Mouse (Mus musculus): ENCODE measurements around the gene Marc1. TPM values are rescaled to one million over a fixed set of nuclear protein-coding genes. Genes with fewer than 3 reads are reported as not detected.

Gene Marc1
- polyA plus RNA-seq, 1 experiment from 2014 or later = 0.28 TPM

DNA sequence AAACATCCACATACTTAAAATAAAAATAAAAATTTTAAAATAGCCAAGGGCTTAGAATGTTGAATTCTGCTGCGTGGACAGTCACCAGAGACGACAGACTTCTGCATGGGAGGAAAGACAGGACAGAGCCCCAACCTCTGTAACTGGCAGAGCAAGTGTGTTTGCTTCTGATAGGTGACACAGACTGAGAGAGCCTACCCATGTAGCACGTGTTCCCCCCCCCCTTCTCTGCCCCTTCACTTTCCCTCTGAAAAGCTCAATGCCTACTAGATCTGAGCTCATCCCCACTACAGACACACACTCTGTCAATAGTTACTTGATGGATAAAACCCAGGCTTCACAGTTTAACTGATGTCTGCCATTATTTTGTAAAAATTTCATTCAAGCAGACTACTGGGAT, 35.9 kb upstream of the Marc1 start:
- Histone ChIP-seq H3K27me3 (ENCODE audit: control insufficient read depth, insufficient read depth, low read length) (peaks cover 3% of the 10 kb centered on the region; the same call in 1 of the 2 replicates), H3K9ac (ENCODE audit: low read depth, low read length) (no peak overlapping the region), H3K4me3 (ENCODE audit: low read length) (no peak overlapping the region), H3K4me2 (replicated peaks; ENCODE audit: low read depth, low read length) (peak overlapping the region; percentile 93; the same call in 1 of the 2 replicates), H3K9me3 (ENCODE audit: control insufficient read depth, low read length) (no peaks in the 10 kb centered on the region), H3K36me3 (ENCODE audit: control insufficient read depth, insufficient read depth, low read length) (no peaks in the 10 kb centered on the region), H3K4me1 (ENCODE audit: control insufficient read depth, insufficient read depth, low read length) (peaks cover 21% of the 10 kb centered on the region), H3K27ac (ENCODE audit: low read depth, low read length) (no peak overlapping the region)
- 55% methylated on average over 3 of the region's 3 CpGs for WGBS
- ATAC-seq (ENCODE audit: low FRiP score, low TSS enrichment) = no peak

DNA sequence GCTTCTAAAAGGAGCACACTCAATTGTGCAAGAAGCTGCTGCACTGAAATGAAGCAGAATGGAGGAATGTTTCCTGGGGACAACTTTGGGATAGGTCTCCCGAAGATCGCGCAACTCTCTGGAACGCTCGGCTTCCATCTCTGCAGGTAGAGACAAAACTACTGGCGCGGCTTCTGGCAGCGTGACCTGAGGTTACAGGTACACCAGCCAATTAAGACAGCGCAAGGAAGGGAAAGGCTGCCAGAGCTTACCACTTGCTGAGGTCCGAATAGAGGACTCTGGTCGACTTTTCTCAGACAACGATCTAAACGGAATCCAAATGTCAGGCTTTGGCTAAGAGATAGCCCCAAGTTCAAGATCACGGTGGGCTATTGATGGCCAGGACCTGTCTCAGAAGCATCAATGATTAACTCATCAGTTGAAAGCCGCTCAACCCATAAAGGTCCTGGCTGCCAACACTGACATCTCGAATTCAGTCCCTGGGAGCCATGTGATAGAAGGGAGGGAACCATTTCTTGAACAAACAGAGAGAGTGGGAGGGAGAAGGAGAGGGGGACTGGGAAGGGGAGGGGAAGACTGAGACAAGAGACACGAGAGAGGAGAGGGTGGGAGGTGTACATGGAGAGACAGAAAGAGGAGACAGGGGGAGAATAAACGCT, 35.1 kb upstream of the Marc1 start, which contains the start of gene Marc2:
TSS of gene Marc2 (minus strand) at position 360 of the 659 bp plus-strand sequence.
- ATAC-seq (ENCODE audit: low FRiP score, low TSS enrichment) = peak; percentile 28
- WGBS = 3% methylated on average over 18 of the region's 18 CpGs

DNA sequence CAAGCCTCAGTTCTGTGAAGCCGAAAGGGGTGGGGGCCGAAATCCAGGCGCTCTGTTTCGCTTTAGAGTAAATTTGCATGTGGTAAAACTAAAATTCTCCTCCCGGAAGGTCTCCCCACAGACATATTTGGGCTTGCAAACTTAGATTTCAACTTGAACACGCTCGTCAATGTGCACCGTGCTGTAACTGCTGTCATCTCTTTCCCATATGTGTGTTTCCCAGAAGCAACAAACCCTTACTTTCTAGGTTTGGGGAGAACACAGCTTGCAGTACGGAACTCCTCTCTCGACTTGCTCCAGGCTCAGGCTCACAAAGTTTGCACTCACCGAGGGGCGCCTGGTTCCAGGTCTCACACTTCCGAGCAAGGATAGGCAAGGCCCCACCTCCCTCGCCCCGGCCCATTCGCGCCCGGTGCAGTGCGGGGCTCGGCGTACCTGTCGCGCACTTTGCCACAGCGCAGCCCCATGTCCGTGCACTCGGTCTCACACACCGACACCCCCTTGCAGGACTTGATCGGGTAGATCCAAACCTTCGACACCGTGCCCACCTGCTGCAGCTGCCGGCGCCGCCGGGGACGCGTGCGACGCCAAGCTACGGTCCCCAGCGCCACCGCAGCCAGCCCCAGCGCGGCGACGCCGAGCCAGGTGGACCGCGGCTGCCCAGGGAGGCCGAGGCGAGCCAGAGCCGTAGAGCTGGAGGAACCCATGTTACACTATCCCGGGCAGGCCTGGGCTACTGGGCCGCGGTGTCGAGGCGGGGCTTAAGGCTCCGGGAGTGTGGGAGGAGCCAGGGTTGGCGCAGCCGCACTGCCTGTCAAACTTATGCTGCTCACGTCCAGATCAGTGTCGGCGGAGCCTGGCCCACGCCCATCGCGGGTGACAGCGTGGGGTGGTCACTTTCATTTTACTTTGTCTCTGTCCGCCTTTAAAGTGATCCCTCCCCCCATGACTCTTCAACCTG, 34.3 kb upstream of the Marc1 start:
- H3K9me3 ChIP-seq (ENCODE audit: control insufficient read depth, low read length) = no peaks in the 10 kb centered on the region
- peaks cover 3% of the 10 kb centered on the region; the same call in 1 of the 2 replicates for H3K27me3 ChIP-seq (ENCODE audit: control insufficient read depth, insufficient read depth, low read length)
- peak overlapping the region; percentile 85 for H3K9ac ChIP-seq (ENCODE audit: low read depth, low read length)
- peak overlapping the region; percentile 93 for H3K4me2 ChIP-seq (replicated peaks; ENCODE audit: low read depth, low read length)
- peak overlapping the region; percentile 85 for H3K4me3 ChIP-seq (ENCODE audit: low read length)
- peak; percentile 97 for ATAC-seq (ENCODE audit: low FRiP score, low TSS enrichment)
- H3K27ac ChIP-seq (ENCODE audit: low read depth, low read length) = peak overlapping the region; percentile 77
- peaks cover 13% of the 10 kb centered on the region for H3K4me1 ChIP-seq (ENCODE audit: control insufficient read depth, insufficient read depth, low read length)
- H3K36me3 ChIP-seq (ENCODE audit: control insufficient read depth, insufficient read depth, low read length) = 0 out of 2 replicates have a peak, but pooled peaks cover 1% of the 10 kb centered on the region
- WGBS = under 1% methylated on average over 67 of the region's 67 CpGs

More for the DNA sequence above, 35.1 kb upstream of the Marc1 start, which contains the start of gene Marc2:
- Histone ChIP-seq H3K27me3 (ENCODE audit: control insufficient read depth, insufficient read depth, low read length) (peaks cover 3% of the 10 kb centered on the region; the same call in 1 of the 2 replicates), H3K4me1 (ENCODE audit: control insufficient read depth, insufficient read depth, low read length) (peaks cover 16% of the 10 kb centered on the region), H3K9ac (ENCODE audit: low read depth, low read length) (peak within 1 kb of the TSS; percentile 85), H3K4me3 (ENCODE audit: low read length) (peak within 1 kb of the TSS; percentile 85), H3K27ac (ENCODE audit: low read depth, low read length) (peak within 1 kb of the TSS; percentile 77), H3K4me2 (replicated peaks; ENCODE audit: low read depth, low read length) (peak within 1 kb of the TSS; percentile 93), H3K9me3 (ENCODE audit: control insufficient read depth, low read length) (no peaks in the 10 kb centered on the region), H3K36me3 (ENCODE audit: control insufficient read depth, insufficient read depth, low read length) (no peaks in the 10 kb centered on the region)

DNA sequence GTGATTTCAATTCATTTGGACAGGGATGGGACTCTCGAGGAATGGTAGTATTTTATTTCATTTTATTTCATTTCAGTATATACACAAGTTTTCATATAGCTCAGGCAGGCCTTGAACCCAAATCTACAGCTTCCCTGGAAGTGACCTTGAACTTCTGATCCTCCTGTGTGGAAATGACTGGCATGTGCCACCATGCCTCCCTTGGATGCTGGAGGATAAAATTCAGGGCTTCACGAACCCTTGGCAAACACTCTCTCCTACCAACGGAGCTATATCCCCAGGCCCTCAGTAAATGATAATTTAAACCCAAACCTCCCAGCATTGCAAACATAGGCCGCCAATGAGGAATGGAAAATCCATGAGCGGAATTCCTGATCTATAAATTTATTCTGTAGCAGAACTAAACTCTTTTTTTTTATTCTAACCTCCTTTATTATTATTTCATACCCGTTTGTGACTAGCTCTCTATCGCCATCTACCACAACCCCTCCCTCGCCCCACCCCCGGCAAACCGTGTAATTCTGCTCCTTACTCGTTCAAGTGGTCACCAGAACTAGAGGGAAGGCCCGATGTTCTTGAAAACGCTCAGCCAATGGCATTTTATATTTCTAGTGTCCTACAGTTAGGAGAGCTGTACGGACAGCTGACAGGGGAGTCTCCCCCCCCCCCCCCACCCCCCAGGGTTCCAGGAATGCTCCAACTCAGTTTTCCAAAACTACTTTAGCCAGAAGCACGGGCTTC, 33.4 kb upstream of the Marc1 start:
- H3K27ac ChIP-seq (ENCODE audit: low read depth, low read length) = peak overlapping the region; percentile 77; the same call in 1 of the 2 replicates
- peak overlapping the region; percentile 85 for H3K9ac ChIP-seq (ENCODE audit: low read depth, low read length)
- WGBS = 21% methylated on average over 15 of the region's 15 CpGs
- H3K4me3 ChIP-seq (ENCODE audit: low read length) = peak overlapping the region; percentile 85
- H3K9me3 ChIP-seq (ENCODE audit: control insufficient read depth, low read length) = no peaks in the 10 kb centered on the region
- 0 out of 2 replicates have a peak, but pooled peaks cover 5% of the 10 kb centered on the region for H3K36me3 ChIP-seq (ENCODE audit: control insufficient read depth, insufficient read depth, low read length)
- peaks cover 3% of the 10 kb centered on the region; the same call in 1 of the 2 replicates for H3K27me3 ChIP-seq (ENCODE audit: control insufficient read depth, insufficient read depth, low read length)
- H3K4me1 ChIP-seq (ENCODE audit: control insufficient read depth, insufficient read depth, low read length) = peaks cover 13% of the 10 kb centered on the region
- H3K4me2 ChIP-seq (replicated peaks; ENCODE audit: low read depth, low read length) = peak overlapping the region; percentile 93
- ATAC-seq (ENCODE audit: low FRiP score, low TSS enrichment) = no peak

DNA sequence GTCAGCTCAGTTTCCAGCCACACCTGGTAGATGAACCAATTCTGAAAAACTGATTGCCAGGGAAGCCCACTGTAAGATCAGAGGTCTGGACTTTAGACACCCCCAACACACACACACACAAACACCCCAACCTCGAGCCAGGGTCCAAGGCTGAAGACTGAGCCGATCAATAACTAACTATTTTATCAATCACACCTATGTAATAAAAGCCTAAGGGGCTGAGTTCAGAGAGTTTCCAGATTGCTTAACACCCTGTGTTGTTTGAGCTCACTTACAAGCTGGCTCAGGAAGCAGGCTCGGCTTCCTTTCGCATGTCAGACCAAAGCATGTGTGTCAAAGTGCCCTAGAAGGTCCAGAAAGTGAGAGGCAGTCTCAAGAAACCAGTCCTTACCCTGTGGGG, 26.5 kb upstream of the Marc1 start:
- 55% methylated on average over 4 of the region's 4 CpGs for WGBS
- Histone ChIP-seq H3K4me1 (ENCODE audit: control insufficient read depth, insufficient read depth, low read length) (no peaks in the 10 kb centered on the region), H3K4me3 (ENCODE audit: low read length) (no peak overlapping the region), H3K4me2 (replicated peaks; ENCODE audit: low read depth, low read length) (no peak overlapping the region), H3K27me3 (ENCODE audit: control insufficient read depth, insufficient read depth, low read length) (no peaks in the 10 kb centered on the region), H3K9ac (ENCODE audit: low read depth, low read length) (no peak overlapping the region), H3K36me3 (ENCODE audit: control insufficient read depth, insufficient read depth, low read length) (peaks cover 11% of the 10 kb centered on the region; the same call in 1 of the 2 replicates), H3K9me3 (ENCODE audit: control insufficient read depth, low read length) (no peaks in the 10 kb centered on the region), H3K27ac (ENCODE audit: low read depth, low read length) (no peak overlapping the region)
- ATAC-seq (ENCODE audit: low FRiP score, low TSS enrichment) = no peak

DNA sequence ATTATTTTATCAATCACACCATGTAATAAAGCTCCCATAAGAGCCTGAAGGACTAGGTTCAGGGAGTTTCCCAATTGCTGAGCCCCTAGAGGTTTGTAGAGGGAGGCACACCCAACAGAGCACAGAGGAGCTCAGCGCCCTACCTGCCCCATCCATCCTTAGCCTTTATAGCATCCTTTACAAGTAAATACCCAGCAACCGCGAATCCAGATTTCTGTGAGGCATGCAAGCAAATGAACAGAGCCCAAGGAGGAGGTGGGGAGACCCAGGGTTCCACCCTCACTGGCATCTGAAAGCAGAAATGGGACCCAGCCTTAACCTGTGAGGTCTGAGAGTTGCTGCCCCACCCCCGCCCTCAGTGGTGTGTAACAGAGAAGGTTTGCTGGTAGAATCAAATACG, 25.2 kb upstream of the Marc1 start:
- peaks cover 23% of the 10 kb centered on the region; the same call in 1 of the 2 replicates for H3K36me3 ChIP-seq (ENCODE audit: control insufficient read depth, insufficient read depth, low read length)
- no peaks in the 10 kb centered on the region for H3K4me1 ChIP-seq (ENCODE audit: control insufficient read depth, insufficient read depth, low read length)
- no peak overlapping the region for H3K27ac ChIP-seq (ENCODE audit: low read depth, low read length)
- WGBS = 82% methylated on average over 5 of the region's 5 CpGs
- H3K27me3 ChIP-seq (ENCODE audit: control insufficient read depth, insufficient read depth, low read length) = no peaks in the 10 kb centered on the region
- H3K4me2 ChIP-seq (replicated peaks; ENCODE audit: low read depth, low read length) = no peak overlapping the region
- H3K4me3 ChIP-seq (ENCODE audit: low read length) = no peak overlapping the region
- no peak overlapping the region for H3K9ac ChIP-seq (ENCODE audit: low read depth, low read length)
- H3K9me3 ChIP-seq (ENCODE audit: control insufficient read depth, low read length) = no peaks in the 10 kb centered on the region
- no peak for ATAC-seq (ENCODE audit: low FRiP score, low TSS enrichment)

DNA sequence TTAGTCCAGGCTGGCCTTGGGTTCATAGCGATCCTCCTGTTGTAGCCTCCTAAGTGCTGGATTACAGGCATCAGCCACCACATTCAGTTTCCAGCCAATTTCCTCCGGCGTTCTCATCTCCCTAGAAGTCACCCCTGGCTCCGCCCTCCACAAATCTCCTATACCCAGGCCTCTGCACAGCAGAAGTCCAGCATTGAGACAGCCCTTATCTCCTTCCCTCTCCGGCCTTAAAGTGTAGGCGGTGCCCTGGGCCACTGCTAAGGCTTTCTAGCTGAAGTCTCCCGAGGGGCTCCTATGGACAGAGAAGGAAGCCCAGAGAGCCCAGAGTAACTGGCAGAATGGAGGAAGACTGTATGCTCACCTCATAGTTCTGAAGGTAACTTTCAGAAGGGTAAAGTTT, 22.4 kb upstream of the Marc1 start:
- 88% methylated on average over 7 of the region's 7 CpGs for WGBS
- no peak overlapping the region for H3K27ac ChIP-seq (ENCODE audit: low read depth, low read length)
- peaks cover 24% of the 10 kb centered on the region; the same call in 1 of the 2 replicates for H3K36me3 ChIP-seq (ENCODE audit: control insufficient read depth, insufficient read depth, low read length)
- no peaks in the 10 kb centered on the region for H3K27me3 ChIP-seq (ENCODE audit: control insufficient read depth, insufficient read depth, low read length)
- H3K9me3 ChIP-seq (ENCODE audit: control insufficient read depth, low read length) = no peaks in the 10 kb centered on the region
- no peak overlapping the region for H3K9ac ChIP-seq (ENCODE audit: low read depth, low read length)
- H3K4me1 ChIP-seq (ENCODE audit: control insufficient read depth, insufficient read depth, low read length) = no peaks in the 10 kb centered on the region
- H3K4me3 ChIP-seq (ENCODE audit: low read length) = no peak overlapping the region
- no peak overlapping the region for H3K4me2 ChIP-seq (replicated peaks; ENCODE audit: low read depth, low read length)
- no peak for ATAC-seq (ENCODE audit: low FRiP score, low TSS enrichment)

DNA sequence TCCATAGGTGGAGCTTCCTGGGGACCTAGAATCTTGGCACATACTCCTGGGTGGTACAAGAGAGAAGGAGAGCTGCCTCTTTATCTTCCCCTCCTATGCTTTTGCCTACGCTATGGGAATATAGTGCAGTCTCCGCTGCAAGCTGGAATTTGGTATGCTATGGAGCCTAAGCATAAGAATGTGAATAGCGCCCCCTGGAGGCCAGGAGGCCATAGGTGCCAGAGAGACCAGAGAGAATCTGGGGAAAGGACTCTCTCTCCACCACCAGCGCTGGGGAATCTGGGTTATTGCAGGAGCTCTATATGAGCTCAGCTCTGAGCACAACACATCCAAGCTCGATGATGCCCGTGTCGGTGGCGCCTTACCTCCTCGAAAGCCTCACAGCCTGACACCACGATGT, 21.1 kb upstream of the Marc1 start:
- ATAC-seq (ENCODE audit: low FRiP score, low TSS enrichment) = no peak
- peaks cover 24% of the 10 kb centered on the region; the same call in 1 of the 2 replicates for H3K36me3 ChIP-seq (ENCODE audit: control insufficient read depth, insufficient read depth, low read length)
- WGBS = 83% methylated on average over 10 of the region's 10 CpGs

More for the DNA sequence above, 21.1 kb upstream of the Marc1 start:
- Histone ChIP-seq H3K27me3 (ENCODE audit: control insufficient read depth, insufficient read depth, low read length) (no peaks in the 10 kb centered on the region), H3K9me3 (ENCODE audit: control insufficient read depth, low read length) (no peaks in the 10 kb centered on the region), H3K4me1 (ENCODE audit: control insufficient read depth, insufficient read depth, low read length) (no peaks in the 10 kb centered on the region), H3K9ac (ENCODE audit: low read depth, low read length) (no peak overlapping the region), H3K4me2 (replicated peaks; ENCODE audit: low read depth, low read length) (no peak overlapping the region), H3K4me3 (ENCODE audit: low read length) (no peak overlapping the region), H3K27ac (ENCODE audit: low read depth, low read length) (no peak overlapping the region)

Measured in kidney, embryonic 14.5 days (tissue).